Mouse (Mus musculus): ENCODE data around the gene Syn3.

- TF ChIP-seq POLR2A (IDR thresholded peaks at IDR 0.05; ENCODE audit: borderline replicate concordance, extremely low read depth, insufficient read depth, insufficient read length, poor library complexity, severe bottlenecking) (no peak), CTCF (IDR thresholded peaks at IDR 0.05; ENCODE audit: borderline replicate concordance, extremely low read depth, insufficient read depth, insufficient read length) (no peak)
Measured at GRCm38 (mm10) chr10:86374061-86374460, 124.6 kb downstream of the Syn3 start.
